Mouse (Mus musculus): Measurements from ENCODE around the gene Cd209e. TPM values are rescaled to one million over a fixed set of nuclear protein-coding genes. Genes with fewer than 3 reads are reported as not detected.
"Not testable (repeated sequence)": the region's sequence is repeated elsewhere in the genome, so short reads cannot be mapped to it uniquely, and the experiment has no call there.

Gene Cd209e
- not detected for total RNA-seq (2018; cell fraction: chromatin; rRNA removed)
- total RNA-seq (2018; cell fraction: cytosol; rRNA removed): not detected
- not detected for total RNA-seq (2018; cell fraction: nucleus; rRNA removed)
- polyA plus RNA-seq (2018): not detected in 3 replicates

DNA sequence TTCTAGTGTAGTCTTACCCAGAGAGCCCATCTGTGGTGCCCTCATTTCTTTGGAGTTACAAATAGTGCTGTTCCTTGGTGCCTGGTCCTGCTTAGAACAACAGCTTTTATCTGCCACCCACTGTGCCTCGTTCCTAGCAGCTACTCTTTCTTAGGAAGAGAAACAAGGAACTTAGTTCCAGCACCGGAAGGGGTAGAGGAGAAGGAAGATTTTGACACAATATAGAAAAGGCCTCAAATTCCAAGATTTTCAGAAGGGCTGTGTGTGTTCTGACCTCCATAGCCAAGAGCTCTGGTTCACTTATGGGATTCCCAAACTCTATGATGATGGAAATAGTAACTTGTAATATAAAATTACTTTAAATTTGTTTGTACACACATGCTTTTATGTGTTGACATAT is at the start of gene Cd209e:
Gene Cd209e, minus strand, starts transcription at position 101 of the 400 bp plus-strand sequence.
- Histone ChIP-seq H3K79me2 (ENCODE audit: inconsistent target) (no peaks in the 10 kb centered on the region), H3K36me3 (ENCODE audit: inconsistent target) (no peaks in the 10 kb centered on the region), H3K4me3 (ENCODE audit: inconsistent target) (no peak within 1 kb of the TSS), H3K27ac (no peak within 1 kb of the TSS)
- WGBS (ENCODE audit: missing documents): 68% methylated on average over 2 of the region's 2 CpGs

DNA sequence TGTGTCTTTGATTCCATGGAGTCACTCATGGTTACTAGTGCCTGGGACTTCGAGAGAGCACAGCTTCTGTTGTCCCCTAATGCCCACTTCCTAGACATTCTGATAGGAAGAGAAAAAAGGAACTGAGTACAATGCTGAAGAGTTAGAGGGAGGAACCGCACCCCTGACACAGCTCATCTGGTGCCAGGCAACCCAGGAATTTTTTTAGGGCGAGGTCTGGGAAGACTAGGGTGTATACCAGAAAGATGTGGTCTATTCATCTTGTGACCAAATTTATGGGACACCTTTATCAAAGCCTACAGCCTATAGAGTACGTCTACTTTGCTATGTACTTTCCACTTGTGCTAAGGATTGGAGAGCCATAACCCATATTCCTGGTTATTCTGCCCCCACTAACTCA is 24.3 kb upstream of the Cd209e start, which contains the start of gene Cd209d:
Gene Cd209d, minus strand, starts transcription at position 101 of the 400 bp plus-strand sequence.
- Histone ChIP-seq H3K79me2 (ENCODE audit: inconsistent target) (no peaks in the 10 kb centered on the region), H3K4me3 (ENCODE audit: inconsistent target) (no peak within 1 kb of the TSS), H3K36me3 (ENCODE audit: inconsistent target) (no peaks in the 10 kb centered on the region), H3K27ac (no peak within 1 kb of the TSS)
- WGBS (ENCODE audit: missing documents): 79% methylated on average over 4 of the region's 4 CpGs

DNA sequence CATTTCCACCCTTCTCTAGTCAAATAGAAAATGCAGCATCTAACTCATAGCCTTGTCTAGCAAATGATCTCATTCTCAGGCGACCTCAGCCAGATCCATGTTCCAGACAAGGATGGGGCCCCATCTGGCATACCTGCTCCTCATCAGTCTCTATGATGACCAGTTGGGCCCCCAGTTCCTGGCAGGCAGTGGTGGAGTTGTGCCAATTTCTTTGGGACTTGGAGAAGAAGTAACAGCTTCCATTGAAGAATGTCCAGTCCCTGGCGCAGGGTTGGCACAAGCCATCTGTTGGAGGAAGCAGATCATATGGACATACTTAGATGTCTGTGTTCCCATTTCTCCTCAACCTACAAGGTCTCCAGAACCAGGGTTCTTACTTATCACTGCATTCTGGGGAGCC is 22.0 kb upstream of the Cd209e start:
- no peak overlapping the region for H3K27ac ChIP-seq
- H3K4me3 ChIP-seq (ENCODE audit: inconsistent target): no peak overlapping the region
- no peaks in the 10 kb centered on the region for H3K36me3 ChIP-seq (ENCODE audit: inconsistent target)
- no peaks in the 10 kb centered on the region for H3K79me2 ChIP-seq (ENCODE audit: inconsistent target)
- 90% methylated on average over 2 of the region's 2 CpGs for WGBS (ENCODE audit: missing documents)

DNA sequence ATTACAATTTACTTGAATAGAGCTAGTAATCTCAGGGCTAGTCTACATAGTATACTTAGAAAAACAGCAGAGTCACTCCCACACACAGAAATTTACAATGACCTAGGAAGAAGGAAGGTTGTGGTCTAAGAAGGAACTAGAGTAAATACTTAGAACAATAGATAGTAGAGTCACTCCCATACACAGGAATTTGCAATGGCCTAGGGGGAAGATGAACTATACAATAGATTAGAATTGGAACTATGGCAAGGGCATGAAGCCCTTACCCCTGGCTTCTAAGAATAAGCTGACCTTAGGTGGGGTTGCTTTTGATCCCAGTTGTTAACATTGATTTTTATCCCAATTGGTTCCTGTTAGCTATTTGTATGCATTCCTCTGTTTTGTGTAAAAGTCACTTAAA is 8.6 kb upstream of the Cd209e start:
- not testable (repeated sequence) for H3K27ac ChIP-seq; H3K4me3 ChIP-seq (ENCODE audit: inconsistent target); H3K36me3 ChIP-seq (ENCODE audit: inconsistent target); H3K79me2 ChIP-seq (ENCODE audit: inconsistent target)

DNA sequence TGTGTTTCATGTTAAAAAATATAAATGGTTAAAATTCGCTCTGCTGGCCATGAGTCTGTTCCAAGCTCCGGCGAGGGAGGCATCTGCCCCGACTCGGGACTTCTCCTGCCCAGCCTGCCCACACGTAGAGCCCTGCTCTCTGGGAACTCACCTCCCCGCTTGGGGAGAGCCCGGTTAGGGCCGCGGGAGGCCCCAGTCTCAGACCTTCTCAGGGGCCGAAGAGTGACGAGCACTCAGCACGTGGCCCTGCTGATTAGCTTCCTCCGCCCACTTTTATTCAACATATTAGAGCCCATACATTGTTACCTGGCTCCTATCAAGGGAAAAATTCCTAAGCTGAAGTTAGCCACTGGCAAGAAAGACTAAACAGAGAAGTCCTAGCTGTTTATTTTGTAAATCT is 51.0 kb downstream of the Cd209e start:
- no peaks in the 10 kb centered on the region for H3K79me2 ChIP-seq (ENCODE audit: inconsistent target)
- no peaks in the 10 kb centered on the region for H3K36me3 ChIP-seq (ENCODE audit: inconsistent target)
- 93% methylated on average over 14 of the region's 14 CpGs for WGBS (ENCODE audit: missing documents)
- no peak overlapping the region for H3K4me3 ChIP-seq (ENCODE audit: inconsistent target)
- H3K27ac ChIP-seq: no peak overlapping the region

Other genes with a start within 250 kb of the Cd209e start
- gene Xab2, start 233.0 kb downstream of the Cd209e start, polyA plus RNA-seq (2018): 26.9 to 29.7 TPM (median 28.8 TPM) in 3 replicates
- 35.9 to 49.5 TPM (median 43.3 TPM) in 3 replicates for gene Pet100, start 232.8 kb downstream of the Cd209e start, polyA plus RNA-seq (2018)
- gene Pcp2, start 228.8 kb downstream of the Cd209e start, polyA plus RNA-seq (2018): not detected in 3 replicates
- 121 to 243 TPM (median 173 TPM) in 3 replicates for gene Stxbp2, start 223.4 kb downstream of the Cd209e start, polyA plus RNA-seq (2018)
- not detected in 3 replicates for gene Retn, start 198.5 kb downstream of the Cd209e start, polyA plus RNA-seq (2018)
- gene Mcemp1, start 188.6 kb downstream of the Cd209e start, polyA plus RNA-seq (2018): 0.22 to 0.92 TPM (median 0.34 TPM) in 3 replicates
- 1.5 to 1.9 TPM in 2 of 3 replicates, not detected in the other for gene Fcor, start 181.9 kb downstream of the Cd209e start, polyA plus RNA-seq (2018)
- 7.0 to 10.2 TPM (median 7.1 TPM) in 3 replicates for gene Trappc5, start 178.0 kb downstream of the Cd209e start, polyA plus RNA-seq (2018)
- gene Fcer2a, start 160.1 kb downstream of the Cd209e start, polyA plus RNA-seq (2018): not detected in 3 replicates
- not detected in 3 replicates for gene Clec4g, start 133.7 kb downstream of the Cd209e start, polyA plus RNA-seq (2018)
- 0.15 to 0.83 TPM in 2 of 3 replicates, not detected in the other for gene Cd209a, start 105.3 kb downstream of the Cd209e start, polyA plus RNA-seq (2018)
- gene Cd209d, start 24.2 kb upstream of the Cd209e start, polyA plus RNA-seq (2018): not detected in 3 replicates
- gene Cd209b, start 72.5 kb upstream of the Cd209e start, polyA plus RNA-seq (2018): not detected in 3 replicates
- gene Cd209c, start 100.4 kb upstream of the Cd209e start, polyA plus RNA-seq (2018): not detected in 3 replicates